Mouse (Mus musculus) cerebellum, adult 8-10 months (tissue): ENCODE data around the gene Commd3.
A peak's percentile ranks its signal among the peaks of the same experiment; 100 is the strongest.

Source experiments
- DNase-seq: peaks from one replicate; pipeline ENCODE4 v3.0.0; 2022

Commd3 gene

GRCm38 (mm10) chr2:18687671-18688170 is 15.5 kb downstream of the Commd3 start:
- no peak for DNase-seq

- DNase-seq, result no peak
Observed at GRCm38 (mm10) chr2:18688286-18688685, 16.1 kb downstream of the Commd3 start.

- DNase-seq, result no peak
Observed at GRCm38 (mm10) chr2:18688708-18689063, 16.5 kb downstream of the Commd3 start.

- peak; percentile 51 for DNase-seq
Observed at GRCm38 (mm10) chr2:18689064-18689921, 17.1 kb downstream of the Commd3 start.

GRCm38 (mm10) chr2:18690055-18690691 is 18.0 kb downstream of the Commd3 start:
- no peak for DNase-seq

GRCm38 (mm10) chr2:18690756-18691155 is 18.6 kb downstream of the Commd3 start:
- no peak for DNase-seq

- DNase-seq, result no peak
Observed at GRCm38 (mm10) chr2:18692031-18692430, 19.8 kb downstream of the Commd3 start.

- DNase-seq, result no peak
Observed at GRCm38 (mm10) chr2:18692548-18692947, 20.4 kb downstream of the Commd3 start.

GRCm38 (mm10) chr2:18693491-18693870 is 21.3 kb downstream of the Commd3 start:
- DNase-seq, result peak; percentile 39

- peak; percentile 84 for DNase-seq
Observed at GRCm38 (mm10) chr2:18693871-18694610, 21.9 kb downstream of the Commd3 start, which contains the start of gene Spag6. TSS of gene Spag6 (plus strand) at chr2:18694032.

GRCm38 (mm10) chr2:18694611-18694950 is 22.4 kb downstream of the Commd3 start:
- no peak for DNase-seq

GRCm38 (mm10) chr2:18695163-18695562 is 23.0 kb downstream of the Commd3 start:
- DNase-seq, result no peak

- DNase-seq, result no peak
Observed at GRCm38 (mm10) chr2:18695629-18696150, 23.5 kb downstream of the Commd3 start.

- DNase-seq, result no peak
Observed at GRCm38 (mm10) chr2:18697591-18698244, 25.5 kb downstream of the Commd3 start.

GRCm38 (mm10) chr2:18698663-18699385 is 26.6 kb downstream of the Commd3 start:
- no peak for DNase-seq

- DNase-seq, result no peak
Observed at GRCm38 (mm10) chr2:18699401-18699990, 27.3 kb downstream of the Commd3 start.

GRCm38 (mm10) chr2:18710356-18710755 is 38.2 kb downstream of the Commd3 start:
- no peak for DNase-seq

- no peak for DNase-seq
Observed at GRCm38 (mm10) chr2:18713071-18713470, 40.9 kb downstream of the Commd3 start.

- no peak for DNase-seq
Observed at GRCm38 (mm10) chr2:18714337-18714736, 42.2 kb downstream of the Commd3 start.

GRCm38 (mm10) chr2:18718521-18718920 is 46.3 kb downstream of the Commd3 start:
- no peak for DNase-seq

GRCm38 (mm10) chr2:18722208-18722830 is 50.1 kb downstream of the Commd3 start:
- no peak for DNase-seq
